Mouse (Mus musculus) neural tube, embryonic 15.5 days (tissue): Measurements from ENCODE around the gene Gm10518. TPM values are rescaled to one million over a fixed set of nuclear protein-coding genes. Genes with fewer than 3 reads are reported as not detected.

Experiments
- ATAC-seq: fragments of 200-750 bp; cut with Nextera tagmentation; 2 replicates; pipeline ENCODE4 v1.8.0; 2017; ENCODE audit warnings: mild to moderate bottlenecking, moderate TSS enrichment, moderate library complexity; ENCODE audit not compliant: low FRiP score
- H3K27ac ChIP-seq: fragments of 300-500 bp; sonication (generic); replicated peaks from 2 replicates; pipeline ENCODE4 v1.5.1; 2015; ENCODE audit warnings: mild to moderate bottlenecking, inconsistent platforms
- H3K27me3 ChIP-seq: fragments of 300-500 bp; sonication (generic); replicated peaks from 2 replicates; pipeline ENCODE4 v1.6.1; 2015; ENCODE audit warnings: inconsistent platforms
- H3K36me3 ChIP-seq: fragments of 300-500 bp; sonication (generic); 2 replicates; pipeline ENCODE4 v1.6.1; 2015; ENCODE audit warnings: inconsistent platforms
- H3K4me1 ChIP-seq: fragments of 300-500 bp; sonication (generic); 2 replicates; pipeline ENCODE4 v1.6.1; 2015; ENCODE audit warnings: inconsistent platforms
- H3K4me2 ChIP-seq: fragments of 300-500 bp; sonication (generic); 2 replicates; pipeline ENCODE4 v1.6.1; 2015; ENCODE audit warnings: inconsistent platforms, mild to moderate bottlenecking, moderate library complexity
- H3K4me3 ChIP-seq: fragments of 300-500 bp; sonication (generic); replicated peaks from 2 replicates; pipeline ENCODE4 v1.5.1; 2015; ENCODE audit warnings: mild to moderate bottlenecking, inconsistent platforms
- H3K9ac ChIP-seq: fragments of 300-500 bp; sonication (generic); replicated peaks from 2 replicates; pipeline ENCODE4 v1.6.1; 2015; ENCODE audit warnings: mild to moderate bottlenecking, inconsistent platforms
- H3K9me3 ChIP-seq: fragments of 300-500 bp; sonication (generic); replicated peaks from 2 replicates; pipeline ENCODE4 v1.6.1; 2016; ENCODE audit warnings: inconsistent platforms
- WGBS: fragments of 180-500 bp; shearing (Covaris S2); methylation state at CpG from one replicate; pipeline ENCODE4 v1.1.7; 2015; ENCODE audit warnings: mixed read lengths; 5-methylcytosine and 5-hydroxymethylcytosine counted together
- polyA plus RNA-seq: library from polyadenylated mRNA; unstranded; fragments of >200 nt; fragmentation: Nextera tagmentation; extraction: Ambion mirVana; gene quantifications from 2 replicates; pipeline ENCODE4 v1.2.1, GENCODE M21; 2015

Gene Gm10518
- not detected in 2 replicates for polyA plus RNA-seq

DNA sequence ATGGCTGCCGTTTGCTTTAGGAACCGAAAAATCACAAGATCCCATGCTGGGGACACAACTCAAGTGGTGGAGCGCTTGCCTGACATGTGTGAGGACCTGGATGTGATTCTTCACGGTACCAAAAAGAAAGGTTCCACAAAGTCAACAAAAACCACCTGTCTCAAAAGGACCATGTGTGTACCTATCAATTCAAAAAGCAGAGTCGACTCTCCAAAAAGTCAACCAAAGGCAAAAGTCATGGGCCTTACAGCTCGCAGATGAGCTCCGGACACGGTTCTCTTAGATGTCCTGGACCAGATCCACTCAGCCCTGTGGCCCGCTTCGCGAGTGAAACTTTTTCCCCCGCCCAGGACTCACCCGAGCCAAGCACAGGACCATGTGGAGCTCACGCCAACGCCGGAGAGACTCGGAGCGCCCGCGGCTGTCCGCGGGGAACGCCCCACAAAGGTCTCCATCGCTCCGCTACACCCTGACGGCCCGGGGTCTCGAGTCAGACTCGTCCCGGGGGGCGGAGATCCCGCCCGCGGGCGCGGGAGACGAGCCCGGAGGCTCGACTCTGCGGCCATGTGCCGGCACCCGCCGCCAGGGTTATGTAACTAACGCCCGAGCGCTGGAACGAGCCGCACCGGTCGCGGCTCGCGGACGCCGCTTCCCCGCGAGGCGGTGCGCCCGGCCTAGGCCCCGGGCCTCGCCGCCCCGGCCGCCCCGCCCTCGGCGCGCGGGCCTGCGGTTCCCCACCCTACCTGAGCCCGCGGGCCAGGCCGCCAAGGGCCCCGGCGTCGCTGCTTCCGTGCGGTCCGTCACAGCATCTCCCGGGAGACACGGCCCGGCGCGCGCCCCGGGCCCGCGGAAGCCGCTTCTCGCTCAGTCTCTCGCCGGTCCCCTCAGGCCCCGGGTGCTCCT is at the start of gene Gm10518:
Gene Gm10518, plus strand, starts transcription at position 767 of the 903 bp plus-strand sequence.
- peaks cover 7% of the 10 kb centered on the region for H3K36me3 ChIP-seq
- peak within 1 kb of the TSS; percentile 98 for H3K9ac ChIP-seq
- H3K27me3 ChIP-seq, result no peaks in the 10 kb centered on the region
- peaks cover 28% of the 10 kb centered on the region for H3K4me1 ChIP-seq
- WGBS, result under 1% methylated on average over 91 of the region's 94 CpGs
- H3K4me3 ChIP-seq, result peak within 1 kb of the TSS; percentile 98
- no peaks in the 10 kb centered on the region for H3K9me3 ChIP-seq
- ATAC-seq, result peak; percentile 72
- peak within 1 kb of the TSS; percentile 95 for H3K27ac ChIP-seq
- H3K4me2 ChIP-seq, result peak within 1 kb of the TSS; percentile 81

DNA sequence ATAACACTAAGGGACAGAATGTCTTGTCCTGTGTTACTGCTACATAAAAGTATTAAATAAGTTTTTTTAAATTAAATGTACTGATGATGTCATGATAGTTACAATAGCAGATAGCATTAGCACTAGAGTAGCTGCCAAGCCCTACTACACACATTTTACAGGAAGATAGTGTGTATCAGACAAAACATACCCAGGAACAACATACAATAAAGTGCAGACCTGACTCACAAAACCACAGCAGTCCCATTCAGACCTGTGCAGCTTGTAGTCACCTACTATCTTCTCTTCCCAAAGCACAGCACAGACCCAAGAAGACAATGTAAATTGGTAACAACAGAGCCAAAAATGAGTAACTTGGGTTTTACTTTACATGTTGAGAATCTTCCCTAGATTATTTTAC is 46.7 kb upstream of the Gm10518 start:
- Histone ChIP-seq H3K4me3 (no peak overlapping the region), H3K4me2 (no peak overlapping the region), H3K27me3 (no peaks in the 10 kb centered on the region), H3K27ac (no peak overlapping the region), H3K9ac (no peak overlapping the region), H3K4me1 (no peaks in the 10 kb centered on the region), H3K36me3 (peaks cover 70% of the 10 kb centered on the region), H3K9me3 (no peaks in the 10 kb centered on the region)
- no peak for ATAC-seq

DNA sequence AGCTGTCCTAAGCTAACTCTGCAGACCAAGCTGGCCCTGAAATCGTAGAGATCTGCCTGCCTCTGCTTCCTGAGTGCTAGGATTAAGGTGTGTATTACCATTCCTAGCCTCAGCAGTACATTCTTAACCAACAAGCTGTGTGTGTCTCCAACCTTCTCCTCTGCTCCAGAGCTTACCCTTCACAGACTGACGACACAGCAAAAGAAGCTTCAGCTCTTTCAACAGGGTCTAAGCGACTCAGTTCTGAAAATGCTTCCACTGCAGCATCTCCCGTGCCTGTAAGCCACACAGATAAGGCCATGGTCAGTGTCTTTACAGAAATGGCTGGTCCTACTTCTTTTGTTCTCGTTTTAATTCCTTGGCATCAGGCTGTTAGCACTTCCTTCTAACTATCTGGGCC is 43.1 kb upstream of the Gm10518 start:
- Histone ChIP-seq H3K4me1 (no peaks in the 10 kb centered on the region), H3K4me2 (no peak overlapping the region), H3K9me3 (no peaks in the 10 kb centered on the region), H3K27me3 (no peaks in the 10 kb centered on the region), H3K36me3 (peaks cover 71% of the 10 kb centered on the region), H3K27ac (no peak overlapping the region), H3K4me3 (no peak overlapping the region), H3K9ac (no peak overlapping the region)
- 93% methylated on average over 5 of the region's 5 CpGs for WGBS
- ATAC-seq, result no peak

DNA sequence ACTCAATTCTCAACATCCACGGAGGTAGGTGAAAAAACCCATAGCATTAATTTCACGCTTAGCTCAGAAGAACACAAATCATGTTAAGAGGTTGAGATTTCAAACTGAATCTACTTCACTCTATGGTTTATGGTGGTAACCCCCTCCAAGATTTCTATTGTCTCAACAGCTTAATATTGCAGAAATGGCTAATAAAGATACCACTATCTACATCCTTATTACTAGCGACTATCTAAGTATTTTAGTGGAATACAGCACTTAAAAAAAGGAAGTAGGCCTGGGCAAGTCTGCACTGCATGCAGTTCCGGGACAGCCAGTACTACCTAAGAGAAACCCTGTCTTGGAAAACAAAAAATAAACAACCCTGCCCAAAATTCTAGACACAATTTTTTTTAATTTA is 42.6 kb upstream of the Gm10518 start:
- Histone ChIP-seq H3K27me3 (no peaks in the 10 kb centered on the region), H3K4me2 (no peak overlapping the region), H3K9me3 (no peaks in the 10 kb centered on the region), H3K36me3 (peaks cover 70% of the 10 kb centered on the region), H3K27ac (no peak overlapping the region), H3K9ac (no peak overlapping the region), H3K4me3 (no peak overlapping the region), H3K4me1 (no peaks in the 10 kb centered on the region)
- ATAC-seq, result no peak
- WGBS, result 86% methylated on average over 4 of the region's 4 CpGs

- WGBS, result 93% methylated on average over 8 of the region's 8 CpGs
- H3K9me3 ChIP-seq, result no peaks in the 10 kb centered on the region
- no peak for ATAC-seq
- no peaks in the 10 kb centered on the region for H3K27me3 ChIP-seq
- H3K4me1 ChIP-seq, result no peaks in the 10 kb centered on the region
- H3K36me3 ChIP-seq, result peaks cover 72% of the 10 kb centered on the region
- no peak overlapping the region for H3K4me3 ChIP-seq
- H3K27ac ChIP-seq, result no peak overlapping the region
- H3K4me2 ChIP-seq, result no peak overlapping the region
- no peak overlapping the region for H3K9ac ChIP-seq
Measured at GRCm38 (mm10) chr1:179776831-179777230, 26.3 kb upstream of the Gm10518 start.

DNA sequence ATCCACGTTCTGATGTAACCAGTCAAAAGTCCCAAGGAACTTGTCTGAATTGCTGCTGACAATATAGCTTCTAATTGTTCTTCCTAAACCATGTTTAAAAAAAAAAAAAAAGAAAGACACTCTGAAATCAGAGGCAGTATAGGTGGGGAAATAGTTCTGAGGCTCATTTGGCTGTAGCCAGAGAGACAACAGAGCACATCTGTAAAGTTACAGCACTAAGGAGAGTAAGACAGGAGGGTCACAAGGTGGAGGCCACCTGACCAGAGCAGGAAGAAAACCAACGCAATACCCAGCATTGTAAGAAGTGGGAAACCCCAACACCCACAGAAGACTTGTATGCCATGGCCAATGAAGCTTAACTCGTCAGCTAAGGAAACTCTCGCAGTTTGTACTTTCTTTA is 19.1 kb upstream of the Gm10518 start:
- H3K4me3 ChIP-seq, result no peak overlapping the region
- WGBS, result 90% methylated on average over 4 of the region's 4 CpGs
- H3K27ac ChIP-seq, result no peak overlapping the region
- no peaks in the 10 kb centered on the region for H3K9me3 ChIP-seq
- no peaks in the 10 kb centered on the region for H3K4me1 ChIP-seq
- H3K4me2 ChIP-seq, result no peak overlapping the region
- no peak overlapping the region for H3K9ac ChIP-seq
- no peak for ATAC-seq
- no peaks in the 10 kb centered on the region for H3K27me3 ChIP-seq
- peaks cover 66% of the 10 kb centered on the region for H3K36me3 ChIP-seq

DNA sequence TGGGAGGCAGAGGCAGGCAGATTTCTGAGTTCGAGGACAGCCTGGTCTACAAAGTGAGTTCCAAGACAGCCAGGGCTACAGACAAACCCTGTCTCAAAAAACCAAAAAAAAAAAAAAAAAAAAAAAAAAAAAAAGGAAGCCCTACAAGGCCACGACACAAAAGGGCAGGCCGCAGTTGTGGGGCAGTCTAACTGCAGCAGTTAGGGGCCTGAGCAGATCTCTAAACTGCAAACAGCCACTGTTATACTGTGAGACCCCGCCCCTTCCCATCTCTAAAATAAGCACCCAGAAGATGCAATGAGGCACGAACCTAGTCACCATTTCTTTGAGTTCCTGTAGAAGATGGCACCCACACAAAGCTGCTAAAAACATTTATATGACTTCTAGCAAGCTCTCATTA is 17.7 kb upstream of the Gm10518 start:
- Histone ChIP-seq H3K27ac (no peak overlapping the region), H3K9me3 (no peaks in the 10 kb centered on the region), H3K4me2 (no peak overlapping the region), H3K4me3 (no peak overlapping the region), H3K4me1 (no peaks in the 10 kb centered on the region), H3K36me3 (peaks cover 66% of the 10 kb centered on the region), H3K9ac (no peak overlapping the region), H3K27me3 (no peaks in the 10 kb centered on the region)
- no peak for ATAC-seq
- 91% methylated on average over 5 of the region's 5 CpGs for WGBS

GRCm38 (mm10) chr1:179787281-179787680 is 15.9 kb upstream of the Gm10518 start:
- WGBS, result 91% methylated on average over 4 of the region's 4 CpGs
- no peaks in the 10 kb centered on the region for H3K9me3 ChIP-seq
- peaks cover 67% of the 10 kb centered on the region for H3K36me3 ChIP-seq
- H3K4me2 ChIP-seq, result no peak overlapping the region
- no peaks in the 10 kb centered on the region for H3K27me3 ChIP-seq
- H3K9ac ChIP-seq, result no peak overlapping the region
- H3K27ac ChIP-seq, result no peak overlapping the region
- ATAC-seq, result no peak
- H3K4me1 ChIP-seq, result no peaks in the 10 kb centered on the region
- H3K4me3 ChIP-seq, result no peak overlapping the region

GRCm38 (mm10) chr1:179798794-179799193 is 4.4 kb upstream of the Gm10518 start:
- Histone ChIP-seq H3K27me3 (no peaks in the 10 kb centered on the region), H3K27ac (no peak overlapping the region), H3K4me1 (peaks cover 20% of the 10 kb centered on the region), H3K9ac (no peak overlapping the region), H3K9me3 (no peaks in the 10 kb centered on the region), H3K4me2 (no peak overlapping the region), H3K4me3 (no peak overlapping the region), H3K36me3 (peaks cover 38% of the 10 kb centered on the region)
- ATAC-seq, result no peak

- Histone ChIP-seq H3K27ac (peak within 1 kb of the TSS; percentile 95), H3K4me2 (peak within 1 kb of the TSS; percentile 81), H3K4me1 (peaks cover 28% of the 10 kb centered on the region), H3K27me3 (no peaks in the 10 kb centered on the region), H3K36me3 (peaks cover 3% of the 10 kb centered on the region; the same call in 1 of the 2 replicates), H3K9ac (peak within 1 kb of the TSS; percentile 98), H3K9me3 (no peaks in the 10 kb centered on the region), H3K4me3 (peak within 1 kb of the TSS; percentile 98)
- under 1% methylated on average over 56 of the region's 56 CpGs for WGBS
- ATAC-seq, result peak; percentile 99
Measured at GRCm38 (mm10) chr1:179803513-179804139, 450 bp downstream of the Gm10518 start, which contains the start of gene Ahctf1. Ahctf1 (minus strand) TSS chr1:179803680.

GRCm38 (mm10) chr1:179804140-179804881 is 1.1 kb downstream of the Gm10518 start:
- Histone ChIP-seq H3K27me3 (no peaks in the 10 kb centered on the region), H3K9me3 (no peaks in the 10 kb centered on the region), H3K27ac (peak overlapping the region; percentile 95), H3K4me2 (peak overlapping the region; percentile 81), H3K4me1 (peaks cover 28% of the 10 kb centered on the region), H3K9ac (peak overlapping the region; percentile 28; the same call in 1 of the 2 replicates), H3K36me3 (no peaks in the 10 kb centered on the region), H3K4me3 (peak overlapping the region; percentile 98)
- 20% methylated on average over 11 of the region's 11 CpGs for WGBS
- ATAC-seq, result 0 out of 2 replicates have a peak, but pooled peaks have one; percentile 1
